Mouse (Mus musculus) neural tube, embryonic 13.5 days (tissue): ENCODE results near the gene Zcchc13. TPM values are rescaled to one million over a fixed set of nuclear protein-coding genes. Genes with fewer than 3 reads are reported as not detected.
"Not testable (repeated sequence)": the region's sequence is repeated elsewhere in the genome, so short reads cannot be mapped to it uniquely, and the experiment has no call there.

Experiments used
- ATAC-seq: fragments of 200-750 bp; cut with Nextera tagmentation; 2 replicates; pipeline ENCODE4 v1.8.0; 2017; ENCODE audit warnings: low read depth, mild to moderate bottlenecking, moderate TSS enrichment, moderate library complexity
- H3K27ac ChIP-seq: fragments of 300-500 bp; sonication (generic); replicated peaks from 2 replicates; pipeline ENCODE4 v1.5.1; 2015; ENCODE audit warnings: moderate library complexity, mild to moderate bottlenecking, inconsistent platforms
- H3K27me3 ChIP-seq: fragments of 300-500 bp; sonication (generic); 2 replicates; pipeline ENCODE4 v1.6.1; 2015; ENCODE audit warnings: mild to moderate bottlenecking, inconsistent platforms
- H3K36me3 ChIP-seq: fragments of 300-500 bp; sonication (generic); 2 replicates; pipeline ENCODE4 v1.6.1; 2015; ENCODE audit warnings: mild to moderate bottlenecking, inconsistent platforms
- H3K4me1 ChIP-seq: fragments of 300-500 bp; sonication (generic); replicated peaks from 2 replicates; pipeline ENCODE4 v1.6.1; 2015; ENCODE audit warnings: inconsistent platforms
- H3K4me2 ChIP-seq: fragments of 300-500 bp; sonication (generic); 2 replicates; pipeline ENCODE4 v1.6.1; 2015; ENCODE audit warnings: inconsistent platforms, mild to moderate bottlenecking, moderate library complexity
- H3K4me3 ChIP-seq: fragments of 300-500 bp; sonication (generic); 2 replicates; pipeline ENCODE4 v1.5.1; 2015; ENCODE audit warnings: mild to moderate bottlenecking, inconsistent platforms
- H3K9ac ChIP-seq: fragments of 300-500 bp; sonication (generic); 2 replicates; pipeline ENCODE4 v1.6.1; 2015; ENCODE audit warnings: moderate library complexity, mild to moderate bottlenecking, inconsistent platforms
- H3K9me3 ChIP-seq: fragments of 300-500 bp; sonication (generic); 2 replicates; pipeline ENCODE4 v1.6.1; 2016; ENCODE audit warnings: inconsistent platforms
- WGBS: fragments of 180-500 bp; shearing (Covaris S2); methylation state at CpG from one replicate; pipeline ENCODE4 v1.1.7; 2015; 5-methylcytosine and 5-hydroxymethylcytosine counted together
- polyA plus RNA-seq: library from polyadenylated mRNA; unstranded; fragments of >200 nt; fragmentation: Nextera tagmentation; extraction: Ambion mirVana; gene quantifications from 2 replicates; pipeline ENCODE4 v1.2.1, GENCODE M21; 2015

Zcchc13 gene
- polyA plus RNA-seq, 1 experiment from 2014 or later, result not detected

DNA sequence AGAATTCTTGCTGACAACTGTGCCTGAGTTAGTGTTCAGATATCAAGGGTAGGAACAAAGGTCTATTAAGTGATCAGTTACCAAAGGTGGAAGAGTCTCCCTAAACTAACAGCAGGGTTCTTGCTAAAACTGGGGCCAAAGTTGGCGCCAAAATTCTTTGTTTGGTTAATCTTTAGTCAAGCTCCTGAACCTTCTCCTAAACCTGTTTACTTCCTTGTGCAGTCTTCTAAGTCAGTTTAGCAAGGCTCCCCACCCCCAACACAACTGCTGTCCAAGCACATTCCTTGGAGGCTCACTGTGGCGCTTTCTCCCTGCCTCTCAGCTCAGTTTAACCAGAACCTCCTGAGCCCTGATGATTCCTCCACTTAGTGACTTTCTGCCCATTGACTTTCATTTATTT, 22.6 kb downstream of the Zcchc13 start:
- Histone ChIP-seq H3K4me1 (no peaks in the 10 kb centered on the region), H3K27ac (no peak overlapping the region), H3K9me3 (no peaks in the 10 kb centered on the region), H3K27me3 (peaks cover 54% of the 10 kb centered on the region), H3K4me3 (no peak overlapping the region), H3K36me3 (no peaks in the 10 kb centered on the region), H3K4me2 (no peak overlapping the region), H3K9ac (no peak overlapping the region)
- no peak for ATAC-seq
- 41% methylated on average over 2 of the region's 2 CpGs for WGBS

DNA sequence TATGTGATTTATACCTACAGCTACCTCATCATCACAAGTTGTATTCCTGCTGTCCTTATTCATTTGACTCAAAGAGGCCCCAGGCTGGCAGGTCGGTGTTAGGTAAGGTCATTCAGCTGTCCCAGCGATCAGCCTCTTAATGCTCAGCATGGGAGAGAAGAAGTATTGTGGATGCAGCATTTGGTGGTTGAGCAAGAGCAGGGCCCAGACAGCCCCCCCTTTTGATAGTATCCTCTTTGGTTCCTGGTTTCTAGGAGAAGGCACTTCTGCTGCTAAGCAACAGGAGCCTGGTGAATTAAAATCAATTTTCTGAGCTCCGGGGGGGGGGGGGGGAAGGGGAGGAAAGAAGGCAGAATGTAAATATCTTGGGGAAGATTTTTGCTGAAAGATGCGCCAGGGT, 28.6 kb downstream of the Zcchc13 start:
- no peak for ATAC-seq
- no peak overlapping the region for H3K27ac ChIP-seq
- no peaks in the 10 kb centered on the region for H3K9me3 ChIP-seq
- H3K4me3 ChIP-seq, result no peak overlapping the region
- H3K27me3 ChIP-seq, result peaks cover 58% of the 10 kb centered on the region
- no peaks in the 10 kb centered on the region for H3K36me3 ChIP-seq
- H3K4me1 ChIP-seq, result no peaks in the 10 kb centered on the region
- H3K9ac ChIP-seq, result no peak overlapping the region
- H3K4me2 ChIP-seq, result no peak overlapping the region
- 69% methylated on average over 4 of the region's 4 CpGs for WGBS

DNA sequence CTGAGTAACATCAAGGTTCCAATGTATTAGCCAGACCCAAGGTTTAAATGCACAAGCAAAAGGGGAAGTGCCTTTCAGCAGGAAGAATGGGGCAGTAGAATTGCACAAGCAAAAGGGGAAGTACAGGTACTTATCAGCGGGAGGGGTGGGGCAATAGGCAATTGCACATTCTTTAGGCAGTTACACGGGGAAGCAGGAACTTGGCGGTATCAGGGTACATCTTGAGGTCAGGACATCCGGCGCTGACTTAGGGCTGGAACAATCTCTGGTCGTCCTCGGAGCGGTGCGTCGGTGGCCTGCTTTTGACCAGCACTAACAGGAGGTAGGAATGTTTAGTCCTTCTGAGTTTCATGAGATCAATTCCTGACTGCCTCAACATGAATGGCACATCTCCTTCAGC, 34.1 kb downstream of the Zcchc13 start:
- not testable (repeated sequence) for H3K27ac ChIP-seq, H3K4me3 ChIP-seq, H3K4me1 ChIP-seq, H3K9me3 ChIP-seq, ATAC-seq, H3K4me2 ChIP-seq, H3K36me3 ChIP-seq, H3K9ac ChIP-seq
- H3K27me3 ChIP-seq, result peaks cover 37% of the 10 kb centered on the region
- WGBS, result 91% methylated on average over 10 of the region's 10 CpGs

GRCm38 (mm10) chrX:103670245-103670644, 39.9 kb downstream of the Zcchc13 start:
- Histone ChIP-seq H3K27ac (no peak overlapping the region), H3K4me3 (no peak overlapping the region), H3K27me3 (peaks cover 33% of the 10 kb centered on the region), H3K4me1 (no peaks in the 10 kb centered on the region), H3K36me3 (no peaks in the 10 kb centered on the region), H3K9me3 (no peaks in the 10 kb centered on the region), H3K4me2 (no peak overlapping the region), H3K9ac (no peak overlapping the region)
- ATAC-seq, result no peak

GRCm38 (mm10) chrX:103673761-103674160, 43.4 kb downstream of the Zcchc13 start:
- no peak for ATAC-seq
- no peak overlapping the region for H3K9ac ChIP-seq
- no peaks in the 10 kb centered on the region for H3K36me3 ChIP-seq
- WGBS, result 77% methylated on average over 3 of the region's 3 CpGs
- H3K4me2 ChIP-seq, result no peak overlapping the region
- no peaks in the 10 kb centered on the region for H3K9me3 ChIP-seq
- H3K27ac ChIP-seq, result no peak overlapping the region
- H3K27me3 ChIP-seq, result peaks cover 49% of the 10 kb centered on the region
- H3K4me1 ChIP-seq, result no peaks in the 10 kb centered on the region
- H3K4me3 ChIP-seq, result no peak overlapping the region

DNA sequence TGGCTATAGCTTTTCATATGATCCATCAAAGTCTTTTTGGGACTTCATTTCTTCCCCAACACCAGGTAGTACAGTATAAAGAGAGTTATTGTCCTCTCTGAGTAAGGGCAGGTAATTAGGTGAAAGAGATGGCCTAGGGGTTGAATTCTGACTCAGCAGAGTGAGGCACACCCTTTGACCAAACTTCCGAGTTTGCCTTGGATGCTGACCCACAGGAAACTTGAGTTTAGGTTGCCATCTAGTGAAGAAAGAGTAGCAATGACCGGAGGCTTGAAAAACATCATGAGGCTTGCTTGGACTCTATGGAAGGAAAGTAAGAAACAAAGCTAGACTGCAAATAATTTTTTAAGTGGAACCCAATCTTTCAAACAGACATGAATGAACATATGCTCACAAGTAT, 44.3 kb downstream of the Zcchc13 start:
- no peak for ATAC-seq
- 29% methylated on average over 2 of the region's 2 CpGs for WGBS
- Histone ChIP-seq H3K4me1 (no peaks in the 10 kb centered on the region), H3K4me2 (no peak overlapping the region), H3K27ac (no peak overlapping the region), H3K9me3 (no peaks in the 10 kb centered on the region), H3K9ac (no peak overlapping the region), H3K4me3 (no peak overlapping the region), H3K36me3 (no peaks in the 10 kb centered on the region), H3K27me3 (peaks cover 59% of the 10 kb centered on the region)

Other genes with a start within 250 kb of the Zcchc13 start
- gene Tsx, start 216.1 kb upstream of the Zcchc13 start, polyA plus RNA-seq, result 0.66 TPM in 1 of 2 replicates, not detected in the other
- not detected in 2 replicates for gene Gm26992, start 208.6 kb upstream of the Zcchc13 start, polyA plus RNA-seq
- 19.5 and 22.3 TPM in 2 replicates for gene Slc16a2, start 191.4 kb downstream of the Zcchc13 start, polyA plus RNA-seq